Mouse (Mus musculus) cerebellum, adult 18-20 months (tissue): ENCODE results near the gene Mdm2.
A peak's percentile ranks its signal among the peaks of the same experiment; 100 is the strongest.
"Not testable (repeated sequence)": the region's sequence is repeated elsewhere in the genome, so short reads cannot be mapped to it uniquely, and the experiment has no call there.

Experiments
- DNase-seq, 2 experiments: peaks; one replicate each; pipeline ENCODE4 v3.0.0; 2021

Gene Mdm2

DNA sequence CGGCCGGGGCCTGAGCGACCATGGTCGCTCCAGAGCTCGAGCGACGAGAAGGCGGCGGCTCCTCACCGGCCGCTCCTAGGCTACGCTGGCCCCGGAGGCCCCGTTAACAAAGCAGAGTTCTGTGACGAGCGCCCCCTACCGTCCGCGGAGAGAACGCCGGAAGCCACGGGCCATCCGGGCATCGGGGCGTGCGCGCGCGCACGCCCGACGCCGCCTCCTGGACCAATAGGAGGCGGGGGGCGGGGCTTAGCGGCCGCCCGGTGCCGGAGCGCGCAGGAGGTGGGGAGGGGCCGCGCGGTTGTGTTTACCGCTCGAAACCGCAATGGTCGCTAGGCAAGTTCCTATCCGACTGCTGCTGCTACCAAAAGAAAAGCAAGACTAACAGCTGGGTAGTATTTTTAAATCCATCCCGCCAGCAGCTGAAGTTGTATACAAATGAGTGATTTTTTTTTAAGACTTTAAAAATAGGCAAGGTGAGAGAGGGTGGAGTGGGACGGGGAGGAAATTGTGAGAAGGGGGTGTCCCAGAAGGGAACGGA lies at the start of gene Mdm2:
Gene Mdm2, minus strand, starts transcription at position 155 of the 538 bp plus-strand sequence.
- peak; percentile 95 to 99 for DNase-seq

DNA sequence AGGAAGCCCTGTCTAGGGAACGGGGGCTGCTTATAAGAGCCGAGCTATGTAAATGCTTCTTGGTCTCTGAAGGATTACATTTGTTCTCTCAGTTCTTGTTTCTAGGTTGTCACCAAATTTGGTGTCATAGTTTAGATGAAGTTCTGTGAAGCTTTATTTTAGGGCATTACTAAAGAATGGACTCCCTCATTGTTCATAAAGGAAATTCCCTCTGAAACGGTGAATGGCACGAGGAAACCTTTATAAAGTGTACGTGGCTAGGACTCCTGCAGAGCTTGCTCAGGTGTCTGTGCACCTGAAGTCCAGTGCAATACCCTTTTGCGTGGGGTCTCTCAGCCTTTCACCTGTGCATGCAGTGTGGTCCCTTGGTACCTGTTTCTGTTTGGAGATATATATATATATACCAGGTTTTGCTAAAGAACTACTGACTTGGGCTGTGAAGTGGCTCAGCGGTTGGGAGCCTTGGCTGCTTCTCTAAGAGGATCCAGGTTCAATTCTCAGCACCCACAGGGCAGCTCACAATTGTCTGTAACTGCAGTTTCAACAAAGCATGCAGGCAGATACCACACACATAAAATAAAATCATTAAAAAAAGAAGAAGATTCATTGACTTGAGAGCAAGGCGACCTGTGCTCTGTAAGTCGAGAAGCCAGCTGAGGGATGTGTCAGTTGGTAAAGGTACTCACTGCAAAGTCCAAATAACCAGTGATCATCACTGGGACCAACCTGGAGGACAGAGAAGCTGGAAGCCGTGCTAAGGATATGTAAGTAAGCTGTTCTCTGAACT lies 49.5 kb upstream of the Mdm2 start:
- DNase-seq = no peak

DNA sequence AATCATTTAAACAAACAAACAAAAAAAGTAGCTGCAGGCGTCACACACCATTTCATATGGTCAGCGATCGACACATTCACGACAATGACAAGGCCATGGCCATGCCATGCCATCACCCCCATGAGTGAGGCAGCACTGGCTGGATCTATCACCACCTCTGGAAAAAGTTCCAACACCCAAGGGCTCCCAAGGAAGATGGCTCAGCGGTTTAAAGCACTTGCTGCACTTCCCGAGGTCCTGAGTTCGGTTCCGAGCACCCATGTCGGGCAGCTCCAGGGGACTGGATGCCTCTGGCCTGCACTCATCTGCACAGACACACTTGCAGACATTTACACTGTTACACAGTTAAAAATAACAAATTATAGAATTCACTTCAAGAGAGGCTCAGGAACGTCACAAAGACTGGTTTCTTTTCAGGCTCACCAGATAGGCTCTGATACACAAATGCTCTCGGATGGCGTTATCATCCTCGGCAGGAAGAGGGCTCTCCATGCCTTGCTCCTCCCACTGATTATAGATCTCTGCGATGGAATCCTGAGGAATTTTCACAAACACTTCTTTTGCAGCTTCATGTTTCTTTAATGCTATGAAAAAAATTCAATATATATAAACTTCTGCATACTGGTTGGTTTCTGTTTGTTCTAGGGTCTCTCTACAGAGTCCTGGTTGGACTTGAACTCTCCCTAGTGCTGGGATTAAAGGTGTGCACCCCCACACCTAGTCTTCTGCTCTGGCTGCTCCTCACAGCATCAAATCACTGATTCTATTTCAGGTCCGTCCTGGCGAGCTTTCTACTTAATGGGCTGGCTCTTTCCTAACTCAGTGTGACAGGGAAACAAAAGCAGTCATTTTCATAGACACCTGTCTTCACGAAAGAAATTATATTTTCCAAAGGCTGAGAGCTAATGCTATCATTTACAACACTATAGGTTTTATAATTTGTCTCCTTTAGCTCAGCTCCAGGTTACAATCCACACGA lies 48.5 kb upstream of the Mdm2 start:
- no peak for DNase-seq

DNA sequence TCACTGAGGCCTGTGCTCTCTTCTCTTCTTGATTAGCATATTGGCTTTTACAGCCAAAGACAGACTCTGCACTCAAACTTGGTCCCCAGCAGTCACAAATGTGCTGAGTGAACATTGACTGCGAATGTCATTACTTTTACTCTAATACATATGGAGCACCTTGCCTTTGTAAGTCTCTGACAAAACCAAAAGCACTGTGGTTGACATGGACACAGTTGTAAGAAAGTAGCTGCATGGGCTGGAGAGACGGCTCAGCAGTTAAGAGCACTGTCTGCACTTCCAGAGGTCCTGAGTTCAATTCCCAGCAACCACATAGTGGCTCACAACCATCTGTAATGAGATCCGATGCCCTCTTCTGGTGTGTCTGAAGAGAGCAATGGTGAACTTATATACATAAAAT lies 47.8 kb upstream of the Mdm2 start:
- DNase-seq = not testable (repeated sequence)

DNA sequence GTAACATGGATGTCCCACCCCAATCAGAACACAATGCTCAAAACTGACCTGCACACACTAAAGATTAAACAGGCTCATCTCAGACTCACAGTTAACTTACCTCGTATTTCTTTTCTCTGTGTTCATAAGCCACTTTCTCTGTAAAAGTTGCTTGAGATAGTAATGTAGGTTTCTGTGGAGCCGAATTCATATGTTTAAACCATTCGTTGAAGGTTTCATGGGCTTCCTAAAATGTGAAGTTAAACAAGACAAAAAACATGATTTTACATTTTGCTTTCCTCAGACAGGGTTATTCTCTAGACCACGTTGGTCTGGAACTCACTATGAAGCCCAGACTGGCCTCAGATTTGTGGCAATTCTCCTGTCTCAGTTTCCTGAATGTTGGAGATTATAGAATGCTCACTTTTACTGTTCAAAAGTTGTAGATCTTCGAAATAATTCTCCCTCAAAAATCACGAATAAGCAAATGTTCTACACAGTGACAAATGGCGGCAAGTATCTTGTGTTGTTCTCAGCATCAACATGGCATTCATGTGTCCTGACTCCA lies 47.3 kb upstream of the Mdm2 start:
- no peak for DNase-seq

DNA sequence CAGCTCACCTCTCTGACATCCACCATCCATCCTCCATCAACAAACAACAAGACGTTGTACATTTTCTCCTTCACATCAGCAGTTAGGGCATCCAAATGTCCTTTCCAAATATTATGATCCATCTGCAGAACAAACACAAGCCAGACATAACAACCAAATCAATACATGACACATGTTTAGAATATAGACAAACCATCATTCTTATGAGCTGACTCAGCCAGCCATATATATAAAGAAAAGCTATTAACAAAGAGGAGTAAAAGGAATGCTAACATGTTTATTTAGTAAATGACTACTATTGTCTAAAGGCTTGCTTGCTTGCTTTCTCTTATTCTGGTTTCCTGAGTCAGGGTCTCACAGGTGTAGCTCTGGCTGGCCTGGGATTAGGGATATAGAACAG lies 46.7 kb upstream of the Mdm2 start:
- DNase-seq = no peak

DNA sequence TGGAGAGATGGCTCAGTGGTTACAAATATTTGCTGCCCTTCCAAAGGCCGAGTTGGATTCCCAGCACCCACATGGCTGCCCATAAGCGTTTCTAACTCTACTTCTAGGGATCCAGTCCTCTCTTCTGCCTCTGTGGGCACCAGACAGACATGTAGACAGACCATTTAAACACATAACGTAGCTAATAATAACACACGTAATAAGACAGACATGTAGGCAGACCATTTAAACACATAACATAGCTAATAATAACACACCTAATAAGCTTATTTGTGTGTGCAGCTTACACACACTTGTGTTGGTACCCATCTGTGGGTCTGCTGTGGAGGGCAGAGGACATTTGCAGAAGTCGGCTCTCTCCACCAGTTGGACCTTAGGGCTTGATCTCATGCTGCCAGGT lies 46.2 kb upstream of the Mdm2 start:
- DNase-seq = no peak

DNA sequence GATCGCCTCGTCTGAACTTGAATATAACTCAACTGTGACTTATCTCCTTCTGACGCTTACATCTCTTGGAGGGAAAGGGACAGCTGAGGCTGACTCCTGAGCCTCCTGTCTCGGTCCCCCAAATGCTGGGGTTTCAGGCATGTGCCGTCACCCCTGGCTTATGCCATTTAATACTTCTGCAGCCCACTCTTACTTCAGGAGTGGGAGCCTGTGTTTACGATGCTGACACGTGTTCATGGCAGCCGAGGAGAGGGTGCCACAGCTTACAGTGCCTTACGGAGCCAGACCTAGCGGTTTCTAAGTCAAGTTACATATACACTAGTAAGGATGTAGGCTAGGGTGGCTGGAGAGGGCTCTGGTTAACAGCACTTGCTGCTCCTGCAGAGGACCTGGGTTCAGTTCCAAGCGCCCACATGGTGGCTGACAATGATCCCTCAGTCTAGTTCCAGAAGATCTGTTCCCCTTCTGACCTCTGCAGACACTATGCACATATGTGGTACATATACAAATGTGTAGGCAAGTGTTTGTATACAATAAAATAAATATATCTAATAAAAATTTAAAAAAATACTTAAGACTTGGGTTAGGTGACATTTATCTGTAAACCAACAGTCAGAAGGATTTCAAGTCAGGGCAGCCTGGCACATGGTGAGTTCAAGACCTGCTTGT lies 45.4 kb upstream of the Mdm2 start:
- DNase-seq = no peak

DNA sequence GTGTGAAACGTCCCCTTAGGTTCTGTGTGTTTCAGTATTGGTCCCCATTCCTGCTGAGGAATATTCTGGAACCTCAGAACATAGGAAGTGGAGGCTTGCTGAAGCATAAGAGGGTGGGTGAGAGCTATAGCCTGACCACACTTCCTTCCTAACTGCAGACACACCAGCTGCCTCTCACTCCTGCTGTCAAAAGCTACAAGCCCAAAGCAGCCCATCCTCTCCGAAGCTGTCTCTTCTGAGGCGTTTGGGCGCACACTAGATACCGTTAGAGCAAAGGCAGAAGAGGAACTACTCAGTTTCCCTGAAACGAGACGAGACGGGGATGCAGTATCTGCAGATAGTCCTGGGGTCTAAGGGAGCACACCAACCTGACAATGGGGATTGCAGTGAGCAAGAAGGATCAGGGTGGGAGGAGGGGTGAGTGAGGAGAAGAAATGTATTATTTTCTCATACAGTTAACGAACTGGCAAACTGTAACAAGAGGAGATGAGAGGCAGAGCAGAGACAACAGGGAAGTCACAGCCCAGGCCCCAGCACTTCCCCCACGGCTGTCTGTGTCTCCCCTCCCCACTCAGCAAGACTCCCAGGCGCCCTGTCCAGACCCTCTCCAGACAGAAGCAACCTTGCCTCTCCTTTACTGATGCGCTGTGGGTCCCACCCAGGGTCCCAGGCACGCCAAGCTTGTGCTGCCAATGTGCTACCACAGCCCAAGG lies 44.7 kb upstream of the Mdm2 start:
- DNase-seq = no peak

DNA sequence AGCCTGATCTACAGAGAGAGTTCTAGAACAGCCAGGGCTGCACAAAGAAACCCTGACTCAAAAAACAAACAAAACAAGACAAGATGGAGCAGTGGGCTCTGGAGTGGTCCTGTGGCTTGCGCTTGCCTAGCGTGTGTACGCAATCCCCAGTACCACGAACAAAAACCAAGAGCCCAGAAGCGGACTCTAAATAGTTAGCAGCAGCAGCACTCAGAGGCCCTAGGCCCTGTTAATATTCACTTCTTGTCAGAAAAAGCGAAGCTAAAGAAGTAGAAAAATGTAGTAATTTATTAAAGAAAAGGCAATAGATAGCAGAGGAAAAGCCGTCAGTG lies 44.0 kb upstream of the Mdm2 start:
- no peak for DNase-seq

DNA sequence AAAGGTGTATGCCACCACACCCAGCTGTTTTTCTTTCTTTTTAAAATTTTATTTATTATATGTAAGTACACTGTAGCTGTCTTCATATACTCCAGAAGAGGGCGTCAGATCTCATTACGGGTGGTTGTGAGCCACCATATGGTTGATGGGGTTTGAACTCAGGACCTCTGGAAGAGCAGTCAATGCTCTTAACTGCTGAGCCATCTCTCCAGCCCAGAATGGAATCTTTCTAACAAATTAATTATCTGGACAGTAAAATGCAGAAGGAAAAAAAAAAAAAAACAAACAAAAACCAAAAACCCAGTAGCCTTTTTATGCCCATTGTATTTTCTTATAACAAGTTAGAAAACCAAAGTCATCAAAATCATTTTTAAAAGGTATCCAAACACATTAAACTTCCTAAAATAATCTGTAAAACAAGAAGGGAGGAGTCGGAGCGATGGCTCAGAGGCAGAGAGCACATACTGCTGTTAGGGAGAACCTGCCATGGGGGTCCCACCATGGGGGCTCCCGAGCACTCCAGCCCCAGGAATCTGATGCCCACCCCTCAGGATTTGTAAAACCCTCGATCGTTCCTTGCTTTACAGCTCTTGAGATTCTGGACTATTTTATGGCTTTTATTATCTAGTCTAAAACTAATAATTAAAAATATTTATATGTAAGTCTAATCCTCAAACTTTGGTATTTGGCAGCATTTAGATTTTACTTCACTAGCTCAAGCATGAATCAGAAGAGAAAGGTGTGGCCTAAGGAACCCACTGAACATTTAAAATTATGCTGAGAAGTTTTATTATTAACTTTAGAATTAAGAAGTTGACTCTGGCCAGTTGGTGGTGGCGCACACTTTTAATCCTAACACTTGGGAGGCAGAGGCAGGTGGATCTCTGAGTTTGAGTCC lies 43.4 kb upstream of the Mdm2 start:
- DNase-seq = no peak

DNA sequence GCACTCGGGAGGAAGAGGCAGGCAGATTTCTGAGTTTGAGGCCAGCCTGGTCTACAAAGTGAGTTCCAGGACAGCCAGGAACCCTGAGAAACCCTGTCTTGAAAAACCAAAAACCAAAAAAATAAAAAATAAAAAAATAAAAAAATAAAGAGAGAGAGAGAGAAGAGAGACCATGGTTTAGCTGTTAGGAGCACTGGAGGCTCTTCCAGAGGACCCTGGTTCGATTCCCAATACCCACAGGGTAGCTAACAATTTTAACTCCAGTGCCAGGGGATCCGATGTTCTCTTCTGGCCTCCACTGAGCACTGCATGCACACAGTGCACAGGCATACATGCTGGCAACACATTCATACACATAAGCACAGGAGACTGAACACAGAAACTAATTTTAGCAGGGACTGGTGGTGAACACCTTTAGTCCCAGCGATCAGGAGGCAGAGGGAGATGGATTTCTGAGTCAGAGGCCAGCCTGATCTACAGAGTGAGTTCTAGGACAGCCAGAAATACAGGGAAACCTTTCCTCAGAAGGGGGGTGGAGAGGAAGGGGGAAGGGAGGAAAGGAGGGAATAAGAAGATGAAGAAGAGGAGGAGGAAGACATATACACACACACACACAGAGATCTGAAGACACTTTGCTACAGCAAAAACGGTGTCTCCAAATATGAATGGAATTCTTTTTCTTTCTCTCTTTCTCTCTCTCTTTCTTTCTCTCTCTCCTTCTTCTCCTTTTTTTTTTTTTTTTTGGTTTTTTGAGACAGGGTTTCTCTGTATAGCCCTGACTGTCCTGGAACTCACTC lies 42.5 kb upstream of the Mdm2 start:
- no peak for DNase-seq

DNA sequence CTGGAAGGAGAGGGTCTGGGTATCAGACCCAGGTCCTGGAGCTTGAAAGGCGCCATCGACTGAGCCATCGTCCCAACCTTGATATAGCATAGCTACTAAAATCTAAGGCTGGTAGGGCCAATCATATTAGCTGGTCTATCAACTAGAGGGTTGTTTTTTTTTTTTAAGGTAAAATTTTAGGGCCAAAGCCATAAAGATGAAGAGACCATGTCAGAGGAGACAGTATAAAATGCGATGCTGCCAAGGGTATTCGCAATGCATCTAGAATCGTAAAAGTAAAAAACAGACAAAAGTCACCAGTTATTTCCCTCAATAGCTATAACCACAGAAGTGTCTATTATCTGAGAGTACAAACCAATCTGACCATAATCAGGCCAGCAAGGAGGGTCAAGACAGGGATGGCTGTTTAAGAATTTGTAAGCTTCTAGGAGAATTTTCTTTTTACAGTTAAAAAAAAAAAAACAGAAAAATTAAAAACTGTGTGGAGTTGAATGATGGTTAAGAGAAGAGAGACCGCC lies 41.8 kb upstream of the Mdm2 start:
- DNase-seq = no peak

DNA sequence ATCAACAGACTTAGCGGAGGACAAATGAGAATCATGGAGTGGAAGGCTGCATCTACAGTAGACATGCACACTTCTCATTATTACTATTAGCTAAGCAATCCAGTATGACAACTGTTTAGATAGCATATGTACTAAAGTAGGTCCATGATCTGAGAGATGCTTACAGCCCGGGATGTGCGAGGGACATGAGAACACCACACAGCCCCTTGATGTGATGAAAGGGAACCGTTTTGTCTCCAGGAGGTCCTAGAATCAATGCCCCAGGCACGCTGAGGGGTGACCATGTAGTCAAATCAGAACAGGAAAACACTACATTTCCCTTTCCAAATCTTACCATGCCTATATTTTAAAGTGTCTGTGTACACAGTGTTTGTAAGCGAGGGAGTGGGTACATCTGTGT lies 41.2 kb upstream of the Mdm2 start:
- DNase-seq = no peak

DNA sequence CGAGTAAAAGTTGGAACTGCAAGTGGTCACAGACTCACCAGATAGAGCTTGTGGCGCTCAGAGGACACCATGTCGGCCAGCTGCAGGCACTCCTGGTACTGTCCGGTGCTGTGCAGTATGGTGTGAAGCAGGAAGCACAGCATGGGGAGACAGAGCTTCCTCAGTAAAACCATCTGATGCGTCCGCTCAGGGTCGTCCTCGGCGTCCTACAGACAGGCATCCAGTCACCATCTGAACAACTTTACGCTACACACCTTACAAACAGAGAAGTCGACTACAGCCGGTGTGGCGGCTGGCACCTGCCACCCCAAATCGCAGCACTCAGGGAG lies 40.7 kb upstream of the Mdm2 start:
- no peak for DNase-seq

DNA sequence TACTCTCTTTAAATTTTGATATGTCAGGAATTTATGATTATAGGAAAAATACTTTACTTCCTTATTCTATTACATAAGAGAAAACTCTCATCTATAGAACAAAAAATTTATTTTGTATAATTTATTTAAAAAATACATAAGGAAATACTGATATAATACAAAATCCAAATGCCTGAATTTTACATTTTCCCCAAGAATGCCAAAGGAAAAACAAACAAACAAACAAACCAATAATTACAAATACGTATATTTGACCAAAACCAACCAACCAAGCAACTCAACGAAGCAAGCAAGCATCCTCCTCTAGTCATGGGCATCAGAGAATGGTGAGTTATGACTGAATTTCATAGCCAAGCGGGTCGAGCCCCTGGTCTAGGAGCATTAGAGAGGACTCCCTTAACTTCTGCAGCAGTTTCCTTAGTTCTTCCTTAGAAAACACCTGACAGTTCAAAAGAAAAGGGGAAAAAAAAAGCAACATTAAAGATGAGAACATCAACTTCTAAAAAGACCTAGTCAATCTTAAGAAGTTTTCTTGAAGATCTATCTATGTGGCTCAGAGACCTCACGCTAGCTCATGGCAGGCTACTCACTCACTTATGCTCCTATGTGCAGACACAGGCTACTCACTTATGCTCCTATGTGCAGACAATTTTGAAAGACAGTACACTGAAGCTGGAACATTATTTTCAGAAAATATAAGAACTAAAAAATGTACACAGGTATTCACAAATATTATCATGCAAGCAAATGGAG lies 40.1 kb upstream of the Mdm2 start:
- DNase-seq = no peak

DNA sequence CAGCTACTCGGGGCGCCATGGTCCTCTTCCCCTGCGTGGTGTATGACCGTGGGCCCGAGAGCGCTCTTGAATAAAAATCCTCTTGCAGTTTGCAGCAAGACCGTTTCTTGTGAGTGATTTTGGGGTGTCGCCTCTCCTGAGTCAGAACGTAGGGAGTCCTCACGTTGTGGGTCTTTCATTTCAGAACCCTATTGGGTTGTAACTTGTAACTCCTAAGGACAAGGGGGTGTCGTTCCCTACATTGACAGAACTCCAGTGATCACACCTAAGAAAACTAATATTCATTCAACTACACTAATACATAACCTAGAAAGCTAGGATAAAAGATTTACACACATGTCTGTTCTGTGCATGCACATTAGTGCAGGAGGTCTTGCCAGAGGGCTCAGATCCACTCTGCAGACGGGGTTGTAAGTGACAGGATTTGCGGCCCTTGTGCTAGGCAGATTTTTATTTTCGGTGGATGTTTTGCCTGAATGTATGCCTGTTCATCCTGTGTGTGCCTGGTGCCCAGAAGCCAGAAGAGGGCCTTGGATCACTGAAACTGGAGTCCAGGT lies 39.3 kb upstream of the Mdm2 start:
- no peak for DNase-seq

DNA sequence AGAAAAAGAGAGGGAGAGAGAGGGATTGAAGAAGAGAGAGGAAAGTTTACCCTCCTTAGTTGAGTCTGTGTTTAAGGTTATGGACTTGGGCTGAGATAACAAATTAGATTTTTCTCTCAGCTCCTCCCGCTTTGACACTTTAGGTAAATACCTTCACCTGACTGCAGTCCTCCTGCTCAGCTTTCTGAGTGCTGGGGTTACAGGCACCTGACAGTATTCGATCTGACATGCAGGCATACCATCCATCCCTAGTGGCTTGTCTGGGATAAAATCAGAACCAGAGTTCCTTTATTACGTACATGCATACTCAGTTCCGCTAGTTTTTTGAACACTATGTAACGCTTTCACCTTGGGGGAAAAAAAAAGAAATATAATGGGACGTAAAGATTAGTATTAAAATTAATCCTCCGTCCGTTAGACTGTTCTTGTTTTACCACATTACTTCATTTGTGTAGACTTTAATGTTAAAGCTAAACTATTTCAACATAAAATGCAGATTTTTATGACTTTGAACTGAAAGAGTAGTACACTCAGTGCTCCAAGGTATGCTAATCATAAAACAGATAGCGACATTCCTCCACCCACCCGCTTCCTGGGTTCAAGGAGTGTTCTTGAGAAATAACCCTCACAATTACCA lies 38.6 kb upstream of the Mdm2 start:
- DNase-seq = no peak
